Mouse (Mus musculus) brain, embryonic 14.5 days (tissue): Measurements from ENCODE around the gene Msl1. TPM values are rescaled to one million over a fixed set of nuclear protein-coding genes. Genes with fewer than 3 reads are reported as not detected.

Experiments used
- DNase-seq: peaks from one replicate; pipeline ENCODE4 v3.0.0-alpha.2; 2011; ENCODE audit warnings: low read depth
- CTCF ChIP-seq: fragments of 200-500 bp; IDR thresholded peaks from 2 replicates; pipeline ENCODE4 v1.5.1; 2012; ENCODE audit warnings: inconsistent platforms, mild to moderate bottlenecking, moderate library complexity, borderline replicate concordance; ENCODE audit not compliant: insufficient read depth, insufficient read length; ENCODE audit errors: extremely low read depth
- POLR2A ChIP-seq: fragments of 200-500 bp; IDR thresholded peaks from 2 replicates; pipeline ENCODE4 v1.6.1; 2012; ENCODE audit warnings: mild to moderate bottlenecking, inconsistent platforms, borderline replicate concordance; ENCODE audit not compliant: poor library complexity, insufficient read depth, insufficient read length, severe bottlenecking; ENCODE audit errors: extremely low read depth
- polyA plus RNA-seq: library from polyadenylated mRNA; depleted of rRNA; stranded (reverse); fragments of >200 nt; gene quantifications from 2 replicates; pipeline ENCODE4 v1.2.3, GENCODE M21; 2012

The Msl1 gene
- polyA plus RNA-seq, 1 experiment: 104 TPM

- peak; percentile 90 for DNase-seq
- no peak for TF ChIP-seq CTCF
- no peak for TF ChIP-seq POLR2A
Observed at GRCm38 (mm10) chr11:98783236-98783696, 12.1 kb upstream of the Msl1 start.

DNA sequence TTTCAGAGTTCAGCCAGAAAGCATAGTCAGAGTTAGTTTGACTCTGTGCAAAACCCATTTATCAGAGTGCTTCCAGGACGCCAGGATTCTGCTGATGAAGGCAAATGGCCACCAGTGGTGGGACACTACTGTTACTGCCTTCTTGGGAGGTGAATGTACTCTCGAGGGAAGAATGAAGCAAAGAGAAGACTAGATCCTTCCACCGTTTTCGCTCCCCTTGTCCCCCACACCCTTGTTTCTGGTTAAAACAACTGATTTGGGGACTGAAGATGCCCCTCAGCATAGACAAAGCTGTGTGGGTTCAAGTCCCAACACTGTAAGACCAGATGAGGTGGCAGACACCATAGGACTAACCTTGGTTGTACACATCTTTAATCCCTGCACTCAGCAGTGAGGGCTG, 11.2 kb upstream of the Msl1 start:
- TF ChIP-seq POLR2A (no peak), CTCF (no peak)

DNA sequence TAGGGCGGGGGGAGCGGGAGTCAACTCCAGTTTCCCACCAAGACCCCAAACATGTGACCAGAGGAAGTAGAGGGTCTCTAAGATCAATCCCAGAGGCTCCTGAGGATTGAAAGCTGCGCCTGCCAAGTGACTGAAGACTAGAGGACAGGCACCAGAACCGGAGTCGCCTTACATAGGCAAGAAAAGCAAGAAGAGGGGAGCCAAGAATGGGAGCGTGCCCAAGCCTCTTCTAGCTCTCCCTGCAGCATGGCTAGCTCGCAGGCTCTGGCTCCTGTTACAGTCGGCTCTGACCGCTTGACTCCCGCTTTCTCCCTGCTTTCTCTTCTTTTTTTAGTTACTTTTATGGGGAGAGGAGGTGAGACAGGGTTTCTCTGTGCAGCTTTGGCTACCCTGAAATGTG, 10.1 kb upstream of the Msl1 start:
- DNase-seq: no peak
- TF ChIP-seq CTCF (no peak), POLR2A (no peak)

More for the DNA sequence above, 11.2 kb upstream of the Msl1 start:
- no peak for DNase-seq

DNA sequence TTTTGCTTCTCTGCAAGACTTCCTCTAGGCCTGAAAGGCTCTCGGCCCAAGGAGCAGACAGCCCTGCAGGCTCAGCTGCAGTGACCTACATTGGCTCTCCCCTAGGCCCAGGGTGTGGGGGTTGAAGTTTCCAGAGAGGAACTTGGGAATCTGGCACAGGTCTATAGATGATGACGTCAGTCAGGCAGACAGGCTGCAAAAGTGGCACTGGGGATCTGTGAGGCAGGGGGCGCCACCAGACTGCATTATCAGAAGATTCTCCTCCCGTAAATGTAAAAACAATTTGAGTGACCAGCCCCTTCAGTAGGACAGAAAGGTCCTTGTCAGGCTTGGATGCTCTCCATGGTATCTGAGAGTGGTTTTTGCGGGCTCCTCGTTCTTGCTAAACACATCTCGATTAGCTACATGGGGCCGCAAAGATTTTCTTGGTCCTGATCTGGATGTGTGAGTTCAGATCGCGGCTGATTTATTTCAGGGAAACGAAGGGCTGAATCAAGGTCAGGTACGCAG, 9.5 kb upstream of the Msl1 start:
- DNase-seq: peak; percentile 90
- peak; percentile 68 for TF ChIP-seq CTCF
- TF ChIP-seq POLR2A: no peak

GRCm38 (mm10) chr11:98786359-98787214, 8.7 kb upstream of the Msl1 start:
- DNase-seq: peak; percentile 94
- TF ChIP-seq POLR2A (no peak), CTCF (peak; percentile 91)

- TF ChIP-seq POLR2A (no peak), CTCF (no peak)
- no peak for DNase-seq
Observed at GRCm38 (mm10) chr11:98787229-98787628, 8.1 kb upstream of the Msl1 start.

GRCm38 (mm10) chr11:98787691-98788090, 7.6 kb upstream of the Msl1 start:
- no peak for DNase-seq
- no peak for TF ChIP-seq POLR2A
- TF ChIP-seq CTCF: peak; percentile 27; the same call in 1 of the 2 replicates

GRCm38 (mm10) chr11:98788139-98788538, 7.2 kb upstream of the Msl1 start:
- TF ChIP-seq POLR2A: no peak
- no peak for TF ChIP-seq CTCF
- DNase-seq: no peak

DNA sequence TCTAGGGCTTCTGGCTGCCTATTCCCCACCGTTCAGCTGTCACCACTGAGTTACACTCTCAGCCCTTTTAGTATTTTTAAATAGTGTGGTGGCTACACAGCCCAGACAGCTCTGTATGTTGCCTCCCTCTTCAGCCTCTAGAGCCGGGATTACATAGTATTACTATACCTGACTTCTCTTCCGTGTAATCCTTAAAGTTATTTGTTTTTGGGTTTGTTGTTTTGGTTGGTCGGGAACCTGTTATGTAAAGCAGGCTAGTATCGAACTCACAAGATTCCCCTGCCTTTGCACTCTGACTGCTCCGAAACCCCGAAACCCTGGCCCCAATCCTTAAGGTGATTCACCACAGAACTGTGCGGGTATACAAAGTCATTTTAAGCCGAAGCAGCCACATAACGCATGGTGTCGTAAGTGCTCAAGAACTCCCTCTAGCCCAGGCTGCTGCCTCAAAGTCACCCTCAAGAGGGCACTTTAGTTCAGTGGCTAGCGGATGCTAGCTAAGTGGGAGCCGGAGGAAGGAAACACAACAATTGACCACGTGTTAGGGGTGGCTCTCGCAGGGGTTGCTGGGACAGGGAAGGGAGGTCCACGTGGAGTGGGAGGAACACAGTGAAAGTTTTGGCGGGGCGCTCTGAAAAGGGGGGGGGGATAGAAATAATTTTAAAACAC, 6.6 kb upstream of the Msl1 start:
- peak; percentile 96 for DNase-seq
- TF ChIP-seq CTCF (peak; percentile 66; the same call in 1 of the 2 replicates), POLR2A (no peak)

DNA sequence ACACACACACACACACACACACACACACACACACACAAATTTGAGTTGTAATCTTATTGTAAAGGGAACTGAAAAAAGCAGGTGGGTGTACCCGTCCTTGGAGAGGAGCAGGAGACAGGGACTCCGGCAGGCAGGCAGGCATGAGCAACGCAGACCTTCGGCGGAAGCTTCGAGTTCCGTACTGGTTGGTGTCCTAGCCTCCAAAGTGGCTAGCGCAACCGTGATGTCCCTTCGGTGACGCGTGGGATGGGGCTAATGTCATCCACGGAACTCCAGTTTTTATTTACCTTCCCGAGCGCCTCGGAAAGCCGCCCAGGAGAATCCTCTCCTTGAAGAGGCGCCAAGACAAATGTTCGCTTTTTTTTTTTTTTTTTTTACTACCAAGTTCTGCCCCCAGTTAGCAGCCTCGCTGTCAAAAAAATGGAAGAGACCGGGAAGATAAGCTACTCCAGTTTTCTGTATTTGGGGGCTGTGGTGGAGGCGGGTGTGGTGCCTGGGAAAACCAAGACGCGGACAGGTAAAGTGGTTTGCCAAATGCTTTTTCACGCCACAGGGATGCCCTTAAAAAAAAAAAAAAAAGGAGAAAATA, 6.0 kb upstream of the Msl1 start:
- no peak for TF ChIP-seq POLR2A
- no peak for TF ChIP-seq CTCF
- no peak for DNase-seq

- DNase-seq: no peak
- TF ChIP-seq POLR2A (no peak), CTCF (no peak)
Observed at GRCm38 (mm10) chr11:98789824-98790223, 5.5 kb upstream of the Msl1 start.
